Mouse (Mus musculus): ENCODE measurements around the gene Trim10.

DNA sequence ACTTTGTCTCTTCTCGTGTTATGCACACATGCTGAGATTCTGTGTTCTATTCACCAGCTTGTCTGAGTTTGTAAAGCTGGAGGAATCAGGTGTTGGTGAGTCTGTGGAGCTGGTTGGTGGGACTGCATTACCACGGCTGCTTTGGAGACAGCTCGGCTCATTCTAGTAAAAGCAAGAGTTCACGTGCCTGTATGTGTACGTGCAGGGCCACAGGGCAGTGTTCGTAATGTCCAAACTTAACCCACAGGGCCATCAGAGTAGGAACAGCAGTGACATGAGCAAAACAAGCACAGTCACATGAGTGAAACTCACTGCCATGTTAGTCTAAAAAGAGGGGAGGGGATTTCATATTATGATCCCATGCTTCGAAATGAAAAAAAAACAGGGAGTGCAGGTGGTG lies 25.7 kb upstream of the Trim10 start:
- TF ChIP-seq CTCF (IDR thresholded peaks at IDR 0.05; ENCODE audit: control insufficient read depth, insufficient read depth, insufficient replicate concordance, low read depth, low read length) (no peak), POLR2A (IDR thresholded peaks at IDR 0.05; ENCODE audit: control insufficient read depth, low read depth, low read length) (no peak)

Measured in testis, adult 2 months (tissue).